Mouse (Mus musculus): ENCODE measurements at regions not wholly inside any gene's neighbourhood (a gene's known extent, or its start where the extent isn't known, plus 50 kb on each side); places are given as distances from the start of the nearest gene placed in this dataset.

DNA sequence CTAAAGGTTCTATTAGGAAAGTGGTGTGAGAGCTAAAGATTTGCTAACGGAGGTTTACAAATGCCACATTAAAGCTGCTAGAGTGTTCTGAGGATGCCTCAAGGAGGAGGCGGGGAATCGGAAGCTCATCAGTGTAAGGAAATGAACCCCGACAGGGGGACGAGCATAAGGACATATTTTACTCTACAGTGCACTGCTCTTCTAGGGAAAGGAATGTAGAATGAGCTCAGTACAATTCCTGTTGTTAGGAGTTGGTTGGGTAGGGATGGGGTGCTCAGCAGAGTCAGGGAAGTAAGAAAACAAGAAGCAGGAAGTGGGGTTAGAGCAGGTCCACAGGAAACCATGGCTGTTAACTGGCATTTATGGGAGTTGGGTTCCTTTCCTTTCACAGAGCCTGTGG lies 54.6 kb downstream of the Mex3b start:
- no peak for DNase-seq (ENCODE audit: low spot score in 2 of 2)

DNA sequence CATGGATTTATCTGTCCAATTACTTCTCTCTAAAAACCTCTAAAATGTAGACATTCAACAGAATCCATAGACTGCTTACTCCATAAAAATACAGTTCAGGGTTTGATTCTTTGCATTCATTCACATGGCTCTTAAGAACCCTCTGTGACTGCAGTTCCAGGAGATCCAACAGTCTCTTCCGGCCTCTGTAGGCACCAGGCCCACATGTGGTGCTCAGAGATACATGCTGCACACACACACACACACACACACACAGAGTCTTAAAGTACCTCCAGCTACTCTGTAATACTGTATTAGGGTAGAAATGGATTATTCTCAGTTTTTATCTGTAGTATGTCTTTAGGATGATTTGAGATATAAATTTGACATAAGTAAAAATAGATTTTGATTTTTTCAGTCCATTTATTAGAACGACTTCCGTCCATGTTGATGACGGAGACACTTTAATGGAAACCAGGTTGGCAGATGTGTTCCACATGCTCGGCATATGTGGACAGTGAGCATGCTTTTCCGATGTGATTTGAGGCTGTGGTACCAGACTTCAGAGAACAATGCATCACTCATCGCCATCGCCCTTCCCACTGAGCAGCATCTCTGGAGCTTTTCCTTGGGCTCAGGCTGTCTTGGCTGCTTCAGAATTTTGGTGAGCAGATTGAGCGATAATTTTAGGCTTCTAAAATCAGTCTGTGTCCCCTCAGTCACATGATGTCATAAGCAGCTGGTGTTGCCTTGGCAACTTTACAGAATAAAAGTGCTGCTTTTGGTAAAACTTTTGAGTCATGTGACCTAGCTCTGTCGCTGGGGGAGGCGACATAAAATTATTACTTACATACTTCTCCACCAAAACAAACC lies 56.3 kb downstream of the Mex3b start:
- peak; percentile 71 to 88 for DNase-seq (ENCODE audit: low spot score in 2 of 2)

DNA sequence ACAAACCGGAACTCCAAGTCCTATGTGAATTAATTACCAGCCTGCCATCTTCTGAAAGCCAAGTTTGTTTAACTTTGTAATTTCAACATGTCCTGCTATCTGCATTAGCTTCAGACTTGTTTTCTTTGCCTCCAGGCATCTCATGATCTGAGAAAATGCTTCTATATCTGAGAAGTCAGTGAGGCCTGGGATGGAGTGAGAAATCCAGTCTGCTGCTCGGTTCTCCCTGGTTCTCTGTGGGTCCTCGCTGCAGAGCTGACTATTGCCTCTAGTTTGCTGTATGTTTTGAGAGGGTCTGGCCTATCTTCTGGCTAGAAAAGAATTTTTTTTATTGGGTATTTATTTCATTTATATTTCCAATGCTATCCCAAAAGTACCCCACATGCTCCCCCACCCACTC lies 57.0 kb downstream of the Mex3b start:
- no peak for DNase-seq (ENCODE audit: low spot score in 2 of 2)

DNA sequence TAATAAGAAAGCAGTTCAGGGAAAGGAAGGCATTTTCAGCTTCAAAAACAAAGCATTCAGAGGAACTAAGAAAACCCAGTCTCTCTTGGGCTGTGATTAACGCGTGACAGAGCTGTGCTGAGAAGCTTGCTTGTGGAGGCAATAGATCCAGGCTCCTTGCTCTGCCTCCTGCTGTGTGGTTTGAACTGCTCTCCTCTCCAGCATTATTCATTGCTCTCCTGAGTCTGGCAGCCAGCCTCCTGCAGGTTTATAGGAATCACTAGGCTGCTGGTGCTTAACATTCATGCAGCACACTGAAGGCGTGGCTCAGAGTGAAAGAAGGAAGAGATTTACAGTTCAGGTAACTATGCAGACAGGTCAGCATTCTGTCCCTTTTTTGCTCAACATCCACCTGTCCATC lies 71.2 kb downstream of the Mex3b start:
- no peak for DNase-seq (ENCODE audit: low spot score in 2 of 2)

DNA sequence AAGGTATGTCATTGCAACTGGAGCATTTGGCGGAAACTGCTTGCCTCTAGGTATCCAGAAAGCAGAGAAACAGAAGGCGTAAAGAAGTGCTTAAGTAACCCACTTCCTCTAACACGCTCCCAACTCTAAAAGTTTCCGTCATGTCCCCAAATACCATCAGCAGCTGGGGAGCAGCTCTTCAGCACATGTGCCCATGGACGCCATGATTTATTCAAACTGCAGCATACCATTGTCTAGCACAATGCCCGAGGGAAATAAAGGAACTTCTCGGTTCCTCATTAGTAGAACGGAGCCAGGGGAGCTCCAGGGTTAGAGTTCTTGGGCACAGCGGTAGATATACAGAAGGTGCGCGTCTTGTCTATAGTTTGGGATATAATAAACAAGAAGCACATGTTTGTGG lies 72.4 kb downstream of the Mex3b start:
- no peak for DNase-seq (ENCODE audit: low spot score in 2 of 2)

DNA sequence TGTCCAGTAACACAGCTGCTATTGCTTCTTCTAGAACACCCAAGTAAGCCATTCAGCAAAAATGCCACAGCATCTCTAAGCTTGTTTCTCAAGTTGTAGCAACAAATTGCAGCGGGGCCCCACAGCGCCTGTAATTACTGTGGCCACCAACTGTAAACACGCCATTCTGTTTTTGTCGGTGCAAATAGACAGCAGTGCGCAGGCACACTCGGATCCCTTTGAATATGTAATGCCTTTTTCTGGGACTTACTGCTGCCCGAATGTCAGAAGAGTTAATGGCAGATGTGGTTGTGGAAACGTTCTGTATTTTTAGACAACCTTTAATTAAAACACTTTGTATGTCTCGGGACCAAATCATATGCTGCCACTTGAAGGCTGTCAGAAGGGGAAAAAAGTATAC lies 76.2 kb downstream of the Mex3b start:
- DNase-seq (ENCODE audit: low spot score in 2 of 2) = peak in 1 of 2 experiments; percentile 26

DNA sequence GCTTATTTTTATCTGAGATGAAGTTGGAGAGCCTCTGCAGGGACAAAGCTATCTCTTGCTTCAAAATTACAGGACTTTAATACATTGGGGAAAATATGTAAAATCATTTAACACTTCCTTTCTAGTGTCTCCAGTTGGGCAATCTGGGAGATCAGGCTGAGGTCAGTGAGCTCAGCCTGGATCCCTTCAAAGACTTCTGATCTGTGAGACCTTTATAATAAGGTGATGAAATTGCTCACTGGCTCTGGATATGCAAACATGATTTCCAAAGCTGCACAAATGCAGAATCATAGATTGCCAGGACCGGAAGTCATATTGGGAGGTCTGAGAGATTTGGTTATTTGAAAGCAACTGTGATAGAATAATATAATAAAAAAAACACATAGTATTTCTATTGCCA lies 76.7 kb downstream of the Mex3b start:
- no peak for DNase-seq (ENCODE audit: low spot score in 2 of 2)

DNA sequence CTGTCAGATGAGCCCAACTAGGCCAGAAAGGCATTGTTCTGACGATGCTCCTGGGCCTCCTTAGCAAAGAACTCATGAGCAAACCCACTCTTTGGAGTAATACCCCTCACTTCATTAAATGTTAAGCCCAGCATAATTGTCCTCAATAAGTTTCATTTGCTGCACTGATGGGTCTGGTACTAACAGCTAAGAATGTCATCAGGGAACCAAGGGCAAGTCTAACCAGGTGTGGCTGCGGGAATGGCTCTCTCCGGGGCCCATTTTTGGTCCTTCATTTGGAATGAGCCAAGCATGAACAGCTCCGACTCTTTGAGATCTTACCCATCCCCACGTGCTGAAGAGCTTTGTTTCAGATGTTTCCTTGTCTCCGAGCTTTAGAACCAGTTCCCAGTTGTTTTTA lies 82.2 kb downstream of the Mex3b start:
- DNase-seq (ENCODE audit: low spot score in 2 of 2) = no peak

DNA sequence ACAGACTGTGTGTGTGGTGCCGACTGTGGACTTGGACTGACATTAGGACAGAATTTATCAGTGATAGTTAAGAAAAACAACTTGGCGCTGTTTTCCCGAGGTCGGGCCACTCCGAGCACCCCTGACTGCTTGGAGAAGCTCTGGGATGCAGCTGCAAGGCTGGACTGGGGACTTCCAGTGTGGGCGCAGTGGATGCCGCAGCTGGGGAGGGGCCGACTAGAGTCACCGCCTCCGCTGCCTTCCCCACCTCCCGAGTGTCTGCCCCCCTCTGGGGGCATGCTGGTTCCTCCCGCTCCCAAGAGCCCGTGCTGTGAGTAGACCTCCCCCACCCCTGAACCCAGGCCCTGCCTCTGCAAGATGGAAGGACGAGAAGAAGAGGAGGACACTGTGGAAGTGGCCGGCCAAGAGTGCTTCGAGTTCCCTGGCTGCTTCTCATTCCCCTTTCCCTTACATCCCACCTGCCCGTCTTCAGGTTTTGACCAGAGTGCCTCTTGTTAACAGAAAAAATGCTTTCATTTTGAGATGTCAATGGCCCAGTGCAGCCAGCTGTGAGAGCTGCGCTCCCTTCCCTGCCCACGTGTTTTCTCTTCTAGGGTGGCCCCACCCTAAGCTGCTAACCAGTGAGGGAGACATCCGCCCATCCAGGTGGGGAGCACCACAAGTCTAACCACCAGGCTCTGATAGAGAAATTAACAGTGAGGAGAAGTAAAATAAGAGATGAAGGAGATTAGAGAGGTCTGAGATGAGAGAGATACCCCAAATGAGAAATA lies 90.3 kb downstream of the Mex3b start:
- DNase-seq (ENCODE audit: low spot score in 2 of 2) = no peak

DNA sequence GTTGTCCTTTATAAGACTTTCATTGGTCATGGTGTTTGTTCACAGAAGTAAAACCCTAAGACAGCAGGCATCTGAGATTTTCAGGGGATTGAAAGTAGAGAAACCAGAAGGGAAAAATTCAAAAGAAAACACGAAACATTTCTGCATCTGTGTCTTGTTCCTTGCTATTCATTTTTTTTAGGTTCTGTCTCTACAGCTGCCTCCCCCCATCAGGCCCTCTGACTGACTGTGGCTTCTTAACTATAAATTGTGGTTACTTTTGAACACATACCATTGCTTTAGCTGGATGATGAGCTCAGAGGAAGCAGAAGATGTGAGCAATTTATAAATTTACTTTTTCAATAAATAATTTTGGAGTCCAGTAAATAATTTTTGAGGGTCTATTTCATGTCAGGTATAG lies 103.5 kb downstream of the Mex3b start:
- no peak for DNase-seq (ENCODE audit: low spot score in 2 of 2)

DNA sequence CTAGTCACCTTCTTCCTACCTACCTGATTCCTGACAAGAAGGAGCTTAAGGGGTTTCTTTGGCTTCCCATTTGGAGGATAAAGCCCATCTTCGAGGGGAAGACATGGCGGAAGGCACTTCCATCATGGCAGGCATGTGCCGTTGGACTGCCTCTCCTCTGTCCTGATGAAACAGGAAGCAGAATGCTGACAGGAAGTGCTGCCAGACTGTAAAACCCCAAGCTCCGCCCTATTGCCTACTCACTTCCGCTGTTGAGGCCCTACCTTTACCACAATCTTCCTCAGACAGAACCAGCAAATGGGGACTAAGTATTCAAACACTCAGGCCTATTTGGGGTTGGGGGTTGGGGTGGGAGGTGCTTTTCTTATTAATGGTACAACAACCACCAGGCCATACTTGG lies 104.1 kb downstream of the Mex3b start:
- no peak for DNase-seq (ENCODE audit: low spot score in 2 of 2)

DNA sequence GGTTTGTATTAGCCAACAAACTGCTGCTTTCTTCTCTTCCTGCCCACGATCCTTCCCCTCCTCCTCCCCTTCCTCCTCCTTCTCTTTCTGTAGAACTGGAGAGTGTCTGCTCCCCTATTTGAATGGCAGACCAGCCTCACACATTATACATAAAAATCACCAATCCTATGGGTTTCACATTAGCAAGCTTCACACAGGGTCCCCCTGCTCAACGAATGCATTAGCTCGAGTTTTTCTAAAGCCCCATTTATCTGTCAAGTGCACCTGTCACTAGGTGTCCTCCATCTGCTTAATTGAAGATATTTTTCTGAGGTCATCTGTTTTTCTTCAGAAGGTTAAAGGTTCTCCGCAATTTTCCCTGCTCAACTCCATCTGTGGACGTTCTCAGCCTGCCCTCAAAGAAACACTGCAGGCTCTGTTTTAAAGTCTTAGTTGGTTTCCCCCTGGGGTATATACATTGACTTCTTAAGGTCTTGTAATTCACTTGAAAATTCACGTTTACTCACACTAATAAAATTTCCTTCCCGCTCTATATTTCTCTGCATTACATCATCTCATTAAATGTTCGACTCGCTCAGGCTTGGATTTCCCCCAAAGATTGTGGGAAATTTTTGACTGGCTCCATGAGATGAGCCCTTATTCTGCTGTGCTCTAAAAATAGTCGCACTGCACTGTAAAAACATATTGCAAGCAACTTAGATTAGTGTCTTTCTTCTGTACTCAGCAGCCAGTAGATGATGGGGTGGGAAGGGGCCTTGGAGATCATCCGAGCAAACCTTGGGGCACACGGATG lies 105.3 kb downstream of the Mex3b start:
- peak in 1 of 2 experiments; percentile 6 for DNase-seq (ENCODE audit: low spot score in 2 of 2)

DNA sequence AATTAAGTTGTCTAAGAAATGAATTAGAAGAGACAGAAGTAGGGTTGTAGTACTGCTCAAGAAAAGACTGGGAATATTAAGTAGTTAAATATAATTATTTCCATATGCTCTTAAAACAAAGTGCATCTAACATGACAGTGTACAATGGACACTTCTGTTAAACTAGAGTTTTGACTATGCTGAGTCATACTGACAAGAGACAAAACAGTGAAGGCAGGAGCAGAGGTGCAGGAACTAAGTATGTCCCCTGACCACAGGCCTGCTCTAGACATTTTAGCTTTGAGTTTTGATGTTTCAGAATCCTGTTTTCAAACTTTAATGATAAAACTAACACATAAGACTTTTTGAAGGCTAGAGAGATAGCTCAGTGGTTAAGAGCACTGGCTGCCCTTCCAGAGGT lies 123.6 kb downstream of the Mex3b start:
- DNase-seq (ENCODE audit: low spot score in 2 of 2) = no peak

DNA sequence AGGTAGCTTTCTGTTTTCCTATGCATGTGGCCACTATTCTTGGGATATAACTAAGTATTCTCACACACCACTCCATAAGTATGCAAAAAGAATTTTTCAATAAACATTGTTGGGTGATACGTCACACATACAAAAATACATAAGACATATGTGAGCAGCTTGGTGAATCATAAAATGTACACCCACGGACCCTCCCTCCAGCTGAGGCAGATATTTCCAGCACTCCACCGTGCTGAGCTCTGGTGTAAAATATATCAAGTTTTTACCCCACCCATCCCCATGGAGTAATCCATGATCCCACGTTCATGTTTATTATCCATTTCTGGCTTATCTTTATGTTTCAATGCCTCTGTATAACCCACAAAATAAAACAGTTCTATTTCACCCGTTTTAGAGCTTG lies 126.0 kb downstream of the Mex3b start:
- DNase-seq (ENCODE audit: low spot score in 2 of 2) = no peak

DNA sequence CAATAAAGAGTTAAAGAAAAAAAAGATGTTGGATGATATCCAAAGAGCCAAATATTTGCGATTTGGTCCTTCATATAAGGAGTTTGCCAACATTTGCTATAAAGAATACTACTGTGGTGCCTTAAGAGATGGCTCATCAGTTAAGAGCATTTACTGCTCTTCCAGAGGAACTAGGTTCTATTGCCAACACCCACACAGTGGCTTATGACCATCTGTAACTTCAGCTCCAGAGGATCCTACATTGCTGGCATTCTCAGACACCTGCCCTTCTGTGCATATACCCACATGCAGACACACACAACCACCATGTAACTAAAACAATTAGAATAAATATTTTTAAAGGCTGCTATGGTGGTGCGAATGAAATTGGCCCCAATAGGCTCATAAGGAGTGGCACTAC lies 131.7 kb downstream of the Mex3b start:
- DNase-seq (ENCODE audit: low spot score in 2 of 2) = no peak

DNA sequence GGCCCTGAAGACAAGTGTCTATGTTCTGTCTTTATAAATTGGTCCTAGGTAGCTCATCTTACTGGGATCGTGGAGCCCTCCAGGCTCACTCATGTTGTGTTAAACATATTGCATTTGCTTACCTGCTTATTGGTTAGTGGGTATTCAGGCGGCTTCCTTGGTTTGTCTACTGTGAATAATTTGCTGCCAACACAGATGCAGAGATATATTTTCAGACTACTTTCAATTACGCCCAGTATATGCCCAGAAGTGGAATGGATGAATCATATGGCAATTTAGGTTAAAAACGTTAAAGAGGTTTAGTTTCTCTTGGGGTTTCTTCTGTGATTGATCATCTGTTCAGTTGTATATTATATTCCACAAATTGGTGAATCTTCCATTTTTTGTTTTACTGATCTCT lies 140.4 kb downstream of the Mex3b start:
- no peak for DNase-seq (ENCODE audit: low spot score in 2 of 2)

DNA sequence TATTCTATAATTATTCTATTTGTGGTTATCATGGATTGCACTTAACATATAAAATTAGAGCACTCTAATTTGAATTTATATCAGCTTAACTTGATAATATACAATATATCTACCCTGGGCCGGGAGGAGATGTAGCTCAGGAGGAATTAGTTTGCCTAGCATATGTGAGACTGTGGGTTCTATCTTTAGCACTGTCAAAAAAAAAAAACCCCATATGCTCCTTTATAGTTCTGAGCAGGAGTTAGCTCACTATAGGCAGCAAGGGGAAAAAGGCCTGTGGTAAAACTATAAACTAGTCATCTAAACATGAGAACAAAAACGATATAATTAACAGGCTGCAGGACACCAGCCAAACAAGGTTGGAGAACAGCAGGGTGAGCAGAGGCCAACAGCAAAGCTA lies 145.0 kb downstream of the Mex3b start:
- no peak for DNase-seq (ENCODE audit: low spot score in 2 of 2)

DNA sequence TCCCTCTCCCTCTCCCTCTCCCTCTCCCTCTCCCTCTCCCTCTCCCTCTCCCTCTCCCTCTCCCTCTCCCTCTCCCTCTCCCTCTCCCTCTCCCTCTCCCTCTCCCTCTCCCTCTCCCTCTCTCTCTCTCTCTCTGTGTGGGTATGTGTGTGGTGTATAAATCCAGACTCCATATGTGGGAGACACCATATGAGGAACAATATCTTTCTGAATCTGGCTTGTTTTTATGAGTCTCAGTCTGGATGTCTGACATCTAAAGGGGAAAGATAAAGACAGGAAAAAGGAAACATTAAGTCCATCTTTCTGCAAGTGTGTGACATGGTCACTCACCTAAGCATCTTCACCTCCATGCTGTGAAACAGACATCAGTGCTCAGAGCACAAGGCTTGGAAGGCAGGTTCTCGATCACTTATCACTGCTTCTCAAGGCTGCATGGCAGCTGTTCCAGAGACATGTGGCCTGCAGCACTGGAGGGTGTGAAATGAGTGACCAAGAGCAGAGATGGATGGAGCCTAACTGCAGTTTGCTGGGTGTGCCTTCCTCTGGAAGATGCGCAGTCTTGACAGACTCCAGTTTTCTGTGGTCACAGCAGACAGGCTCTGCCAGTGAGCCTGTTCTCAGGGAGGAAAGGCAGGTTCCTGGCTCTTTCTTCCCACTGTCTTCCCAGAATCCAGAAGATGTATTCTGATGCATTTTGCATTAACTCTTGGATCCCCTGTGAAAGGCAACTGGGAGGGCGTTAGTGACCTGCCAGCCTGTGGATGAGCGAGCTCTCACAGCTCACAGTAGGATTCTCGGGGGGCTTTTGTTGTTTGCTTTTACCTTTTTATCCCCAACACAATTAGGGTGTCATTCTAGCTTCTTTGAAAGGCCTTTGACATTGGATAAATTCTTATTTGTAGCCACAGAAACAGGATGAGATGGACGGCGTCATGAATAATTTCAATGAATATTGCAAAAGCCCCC lies 147.9 kb downstream of the Mex3b start:
- peak in 1 of 2 experiments; percentile 9 for DNase-seq (ENCODE audit: low spot score in 2 of 2)

DNA sequence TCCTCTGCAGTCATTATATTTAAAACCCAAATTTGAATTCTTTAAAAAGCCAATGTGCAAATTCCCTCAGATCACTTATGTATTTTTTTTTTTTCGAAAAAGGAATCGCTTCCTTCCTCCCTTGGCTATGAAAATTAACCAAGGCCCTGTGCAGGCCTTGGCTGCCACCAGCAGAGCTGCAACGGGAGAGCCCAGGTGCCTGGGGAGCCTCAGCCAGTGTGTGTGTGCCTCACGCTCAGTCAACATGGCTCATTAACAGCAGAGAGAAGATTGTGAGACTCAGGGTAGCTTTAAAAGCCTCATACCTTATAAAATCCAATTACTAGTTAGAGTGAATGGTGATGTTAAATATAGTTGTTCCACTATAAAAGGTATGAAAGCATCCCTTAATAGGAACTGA lies 148.6 kb downstream of the Mex3b start:
- no peak for DNase-seq (ENCODE audit: low spot score in 2 of 2)

DNA sequence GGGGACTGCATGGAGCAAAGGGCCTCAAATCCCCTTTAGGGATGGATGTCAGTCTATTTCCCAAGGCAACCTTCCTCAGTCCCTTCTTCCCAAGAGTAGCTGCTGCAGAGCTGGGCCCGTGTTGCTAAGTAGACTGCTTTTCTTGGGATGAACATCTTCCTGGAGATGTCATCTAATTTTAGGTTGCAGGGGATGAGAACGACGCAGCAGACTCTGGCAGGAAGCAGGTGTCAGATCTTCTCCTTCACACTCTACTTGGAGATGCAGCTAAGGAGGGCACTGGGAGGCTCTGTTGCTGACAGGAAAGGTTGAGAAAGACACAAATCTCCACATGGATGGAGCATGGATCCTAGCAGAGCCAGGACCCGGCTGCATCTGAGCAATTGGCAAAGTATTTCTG lies 149.4 kb downstream of the Mex3b start:
- DNase-seq (ENCODE audit: low spot score in 2 of 2) = no peak

DNA sequence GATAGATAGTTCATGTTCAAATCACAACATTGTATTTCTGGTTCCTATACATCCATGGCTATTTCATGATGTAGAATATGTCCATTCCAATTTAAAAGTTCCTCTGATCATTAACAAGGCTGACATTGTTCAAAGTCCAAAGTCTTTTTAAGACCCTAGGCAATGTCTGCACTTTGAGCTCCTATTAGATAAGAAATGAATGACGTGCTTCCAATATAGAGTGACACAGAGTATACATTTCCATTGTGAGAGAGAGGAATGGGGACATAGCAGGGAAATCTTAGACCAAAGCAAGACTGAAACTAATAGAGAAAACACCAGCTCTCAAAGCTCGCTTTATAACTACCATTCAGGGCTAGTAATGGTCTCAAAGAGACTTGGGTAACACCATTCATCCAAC lies 153.5 kb downstream of the Mex3b start:
- no peak for DNase-seq (ENCODE audit: low spot score in 2 of 2)

Data from layer of hippocampus, postnatal 14 days (tissue).